Mouse (Mus musculus) kidney, postnatal 10 days (tissue): ENCODE measurements around the gene Pnmal1.

Source experiments
- DNase-seq: peaks from one replicate; pipeline ENCODE4 v3.0.0; 2021; ENCODE audit warnings: mixed read lengths

Pnmal1 gene

GRCm38 (mm10) chr7:16959539-16960187 lies at the start of gene Pnmal1:
Pnmal1 (plus strand) TSS chr7:16959679.
- DNase-seq, result peak; percentile 72

- no peak for DNase-seq
Observed at GRCm38 (mm10) chr7:16909909-16910308, 49.6 kb upstream of the Pnmal1 start.

- no peak for DNase-seq
Observed at GRCm38 (mm10) chr7:16911904-16912303, 47.6 kb upstream of the Pnmal1 start.

- no peak for DNase-seq
Observed at GRCm38 (mm10) chr7:16912360-16912759, 47.1 kb upstream of the Pnmal1 start.

- DNase-seq, result peak; percentile 87
Observed at GRCm38 (mm10) chr7:16913806-16914452, 45.5 kb upstream of the Pnmal1 start.

- no peak for DNase-seq
Observed at GRCm38 (mm10) chr7:16914453-16915343, 44.8 kb upstream of the Pnmal1 start.

- DNase-seq, result no peak
Observed at GRCm38 (mm10) chr7:16915461-16916340, 43.8 kb upstream of the Pnmal1 start.

GRCm38 (mm10) chr7:16916342-16917265 lies 42.9 kb upstream of the Pnmal1 start:
- DNase-seq, result peak; percentile 77

- DNase-seq, result no peak
Observed at GRCm38 (mm10) chr7:16917447-16917846, 42.0 kb upstream of the Pnmal1 start.

- no peak for DNase-seq
Observed at GRCm38 (mm10) chr7:16918014-16918413, 41.5 kb upstream of the Pnmal1 start.

GRCm38 (mm10) chr7:16918670-16919069 lies 40.8 kb upstream of the Pnmal1 start:
- DNase-seq, result no peak

GRCm38 (mm10) chr7:16919395-16920149 lies 39.9 kb upstream of the Pnmal1 start:
- DNase-seq, result no peak

- no peak for DNase-seq
Observed at GRCm38 (mm10) chr7:16920150-16920579, 39.3 kb upstream of the Pnmal1 start.

GRCm38 (mm10) chr7:16920818-16921791 lies 38.4 kb upstream of the Pnmal1 start:
- peak; percentile 63 for DNase-seq

GRCm38 (mm10) chr7:16921881-16922335 lies 37.6 kb upstream of the Pnmal1 start:
- DNase-seq, result peak; percentile 60

GRCm38 (mm10) chr7:16922360-16922973 lies 37.0 kb upstream of the Pnmal1 start:
- peak; percentile 65 for DNase-seq

GRCm38 (mm10) chr7:16923283-16924036 lies 36.0 kb upstream of the Pnmal1 start:
- DNase-seq, result no peak
